Mouse (Mus musculus) liver, adult 2 months (tissue): ENCODE data around the gene 4930426L09Rik. TPM values are rescaled to one million over a fixed set of nuclear protein-coding genes. Genes with fewer than 3 reads are reported as not detected.

Source experiments
- DNase-seq: peaks from one replicate; pipeline ENCODE4 v3.0.0-alpha.2; 2011; ENCODE audit warnings: low read depth, low spot score; ENCODE audit errors: extremely low read depth
- H3K27ac ChIP-seq: fragments of 200-500 bp; replicated peaks from 2 replicates; pipeline ENCODE4 v1.5.1; 2012; ENCODE audit warnings: low read depth, mild to moderate bottlenecking, control low read depth, inconsistent platforms, low read length; ENCODE audit not compliant: insufficient read depth
- H3K27me3 ChIP-seq: fragments of 200-500 bp; 2 replicates; pipeline ENCODE4 v1.6.1; 2012; ENCODE audit warnings: mild to moderate bottlenecking, moderate library complexity, low read length, inconsistent platforms; ENCODE audit not compliant: control insufficient read depth, insufficient read depth
- H3K36me3 ChIP-seq: fragments of 200-500 bp; 2 replicates; pipeline ENCODE4 v1.6.1; 2012; ENCODE audit warnings: low read length, inconsistent platforms; ENCODE audit not compliant: control insufficient read depth, insufficient read depth
- H3K4me1 ChIP-seq: fragments of 200-500 bp; 2 replicates; pipeline ENCODE4 v1.6.1; 2011; ENCODE audit warnings: low read length; ENCODE audit not compliant: control insufficient read depth, insufficient read depth
- H3K4me3 ChIP-seq: fragments of 200-500 bp; 2 replicates; pipeline ENCODE4 v1.5.1; 2011; ENCODE audit warnings: low read depth, mild to moderate bottlenecking, control low read depth, low read length, moderate library complexity; ENCODE audit not compliant: insufficient read depth
- H3K79me2 ChIP-seq: fragments of 200-500 bp; 2 replicates; pipeline ENCODE4 v1.6.1; 2012; ENCODE audit warnings: inconsistent platforms, mild to moderate bottlenecking, low read length, moderate library complexity; ENCODE audit not compliant: control insufficient read depth, insufficient read depth
- H3K9ac ChIP-seq: fragments of 200-500 bp; 2 replicates; pipeline ENCODE4 v1.6.1; 2012; ENCODE audit warnings: low read depth, mild to moderate bottlenecking, control low read depth, inconsistent platforms, low read length
- CTCF ChIP-seq: fragments of 200-500 bp; IDR thresholded peaks from 2 replicates; pipeline ENCODE4 v1.5.1; 2011; ENCODE audit warnings: low read depth, low read length, control low read depth
- POLR2A ChIP-seq: fragments of 200-500 bp; IDR thresholded peaks from 2 replicates; pipeline ENCODE4 v1.6.1; 2011; ENCODE audit warnings: low read length, control low read depth; ENCODE audit not compliant: insufficient read depth; ENCODE audit errors: extremely low read depth
- WGBS: fragments of 180-500 bp; shearing (Covaris S2); methylation state at CpG from one replicate; pipeline ENCODE4 v1.1.7; 2018; 5-methylcytosine and 5-hydroxymethylcytosine counted together
- polyA plus RNA-seq: library from polyadenylated mRNA; depleted of rRNA; stranded (reverse); fragments of >200 nt; gene quantifications from 2 replicates; pipeline ENCODE4 v1.2.3, GENCODE M21; 2012
- total RNA-seq: library from RNA; depleted of rRNA; stranded (reverse); fragments of >200 nt; gene quantifications from 2 replicates; pipeline ENCODE4 v1.2.3, GENCODE M21; 2014

4930426L09Rik gene
- total and polyA plus RNA-seq, 2 experiments: 0.10 TPM; not detected in 1

- DNase-seq: no peak
- Histone ChIP-seq H3K27ac (no peak overlapping the region), H3K9ac (no peak overlapping the region), H3K79me2 (no peaks in the 10 kb centered on the region), H3K4me3 (no peak overlapping the region), H3K36me3 (no peaks in the 10 kb centered on the region), H3K4me1 (peaks cover 4% of the 10 kb centered on the region; the same call in 1 of the 2 replicates), H3K27me3 (no peaks in the 10 kb centered on the region)
- no peak for TF ChIP-seq CTCF
- TF ChIP-seq POLR2A: no peak
- 80% methylated on average over 6 of the region's 6 CpGs for WGBS
Measured at GRCm38 (mm10) chr2:18959008-18959407, 39.1 kb upstream of the 4930426L09Rik start.

- 93% methylated on average over 5 of the region's 5 CpGs for WGBS
- Histone ChIP-seq H3K4me3 (no peak overlapping the region), H3K27ac (no peak overlapping the region), H3K79me2 (no peaks in the 10 kb centered on the region), H3K36me3 (no peaks in the 10 kb centered on the region), H3K9ac (no peak overlapping the region), H3K4me1 (peaks cover 4% of the 10 kb centered on the region; the same call in 1 of the 2 replicates), H3K27me3 (no peaks in the 10 kb centered on the region)
- DNase-seq: no peak
- TF ChIP-seq POLR2A (no peak), CTCF (no peak)
Measured at GRCm38 (mm10) chr2:18959558-18959957, 38.6 kb upstream of the 4930426L09Rik start.

GRCm38 (mm10) chr2:18960376-18960973, 37.7 kb upstream of the 4930426L09Rik start:
- Histone ChIP-seq H3K36me3 (no peaks in the 10 kb centered on the region), H3K27me3 (no peaks in the 10 kb centered on the region), H3K4me1 (peaks cover 4% of the 10 kb centered on the region; the same call in 1 of the 2 replicates), H3K27ac (no peak overlapping the region), H3K79me2 (no peaks in the 10 kb centered on the region), H3K9ac (no peak overlapping the region), H3K4me3 (no peak overlapping the region)
- DNase-seq: no peak
- 71% methylated on average over 7 of the region's 7 CpGs for WGBS
- TF ChIP-seq POLR2A: no peak
- no peak for TF ChIP-seq CTCF

GRCm38 (mm10) chr2:18962502-18962901, 35.6 kb upstream of the 4930426L09Rik start:
- Histone ChIP-seq H3K9ac (no peak overlapping the region), H3K4me1 (peaks cover 3% of the 10 kb centered on the region; the same call in 1 of the 2 replicates), H3K79me2 (no peaks in the 10 kb centered on the region), H3K36me3 (no peaks in the 10 kb centered on the region), H3K27ac (no peak overlapping the region), H3K27me3 (no peaks in the 10 kb centered on the region), H3K4me3 (no peak overlapping the region)
- TF ChIP-seq POLR2A (no peak), CTCF (no peak)
- no peak for DNase-seq
- WGBS: 72% methylated on average over 3 of the region's 3 CpGs

GRCm38 (mm10) chr2:18963286-18964040, 34.7 kb upstream of the 4930426L09Rik start:
- no peak overlapping the region for H3K27ac ChIP-seq
- H3K9ac ChIP-seq: no peak overlapping the region
- H3K36me3 ChIP-seq: no peaks in the 10 kb centered on the region
- no peak for TF ChIP-seq CTCF
- no peak for TF ChIP-seq POLR2A
- H3K79me2 ChIP-seq: no peaks in the 10 kb centered on the region
- no peaks in the 10 kb centered on the region for H3K4me1 ChIP-seq
- WGBS: 80% methylated on average over 13 of the region's 13 CpGs
- DNase-seq: no peak
- H3K4me3 ChIP-seq: no peak overlapping the region
- no peaks in the 10 kb centered on the region for H3K27me3 ChIP-seq

GRCm38 (mm10) chr2:18965108-18965507, 33.0 kb upstream of the 4930426L09Rik start:
- Histone ChIP-seq H3K27me3 (no peaks in the 10 kb centered on the region), H3K79me2 (no peaks in the 10 kb centered on the region), H3K4me3 (no peak overlapping the region), H3K36me3 (no peaks in the 10 kb centered on the region), H3K27ac (no peak overlapping the region), H3K4me1 (no peaks in the 10 kb centered on the region), H3K9ac (no peak overlapping the region)
- no peak for DNase-seq
- WGBS: 88% methylated on average over 3 of the region's 3 CpGs
- TF ChIP-seq POLR2A: no peak
